Mouse (Mus musculus) forebrain, embryonic 13.5 days (tissue): ENCODE data around the gene Bdkrb2. TPM values are rescaled to one million over a fixed set of nuclear protein-coding genes. Genes with fewer than 3 reads are reported as not detected.

Experiments used
- ATAC-seq: fragments of 200-750 bp; cut with Nextera tagmentation; 2 replicates; pipeline ENCODE4 v1.8.0; 2017
- H3K27ac ChIP-seq: fragments of 300-500 bp; sonication (generic); 2 replicates; pipeline ENCODE4 v1.5.1; 2015; ENCODE audit warnings: inconsistent platforms, mild to moderate bottlenecking, moderate library complexity
- H3K27me3 ChIP-seq: fragments of 300-500 bp; sonication (generic); 2 replicates; pipeline ENCODE4 v1.6.1; 2015; ENCODE audit warnings: mild to moderate bottlenecking, inconsistent platforms
- H3K36me3 ChIP-seq: fragments of 300-500 bp; sonication (generic); 2 replicates; pipeline ENCODE4 v1.6.1; 2015; ENCODE audit warnings: mild to moderate bottlenecking, inconsistent platforms; ENCODE audit not compliant: poor library complexity, severe bottlenecking
- H3K4me1 ChIP-seq: fragments of 300-500 bp; sonication (generic); 2 replicates; pipeline ENCODE4 v1.6.1; 2015; ENCODE audit warnings: inconsistent platforms
- H3K4me2 ChIP-seq: fragments of 300-500 bp; sonication (generic); 2 replicates; pipeline ENCODE4 v1.6.1; 2015; ENCODE audit warnings: inconsistent platforms, mild to moderate bottlenecking, moderate library complexity
- H3K4me3 ChIP-seq: fragments of 300-500 bp; sonication (generic); 2 replicates; pipeline ENCODE4 v1.5.1; 2015; ENCODE audit warnings: mild to moderate bottlenecking, inconsistent platforms
- H3K9ac ChIP-seq: fragments of 300-500 bp; sonication (generic); 2 replicates; pipeline ENCODE4 v1.6.1; 2015; ENCODE audit warnings: mild to moderate bottlenecking, inconsistent platforms
- H3K9me3 ChIP-seq: fragments of 300-500 bp; sonication (generic); replicated peaks from 2 replicates; pipeline ENCODE4 v1.6.1; 2016; ENCODE audit warnings: inconsistent platforms
- WGBS: fragments of 180-500 bp; shearing (Covaris S2); methylation state at CpG from one replicate; pipeline ENCODE4 v1.1.7; 2015; 5-methylcytosine and 5-hydroxymethylcytosine counted together
- polyA plus RNA-seq: library from polyadenylated mRNA; unstranded; fragments of >200 nt; fragmentation: Nextera tagmentation; extraction: Ambion mirVana; gene quantifications from 2 replicates; pipeline ENCODE4 v1.2.1, GENCODE M21; 2015

The Bdkrb2 gene
- polyA plus RNA-seq, 1 experiment from 2014 or later = 0.21 TPM

GRCm38 (mm10) chr12:105634374-105635067 is 71.5 kb downstream of the Bdkrb2 start:
- Histone ChIP-seq H3K27ac (no peak overlapping the region), H3K9ac (no peak overlapping the region), H3K4me1 (no peaks in the 10 kb centered on the region), H3K36me3 (peaks cover 77% of the 10 kb centered on the region), H3K4me3 (no peak overlapping the region), H3K27me3 (no peaks in the 10 kb centered on the region), H3K9me3 (no peaks in the 10 kb centered on the region), H3K4me2 (no peak overlapping the region)
- WGBS = 94% methylated on average over 13 of the region's 13 CpGs
- no peak for ATAC-seq

GRCm38 (mm10) chr12:105636551-105636950 is 73.5 kb downstream of the Bdkrb2 start:
- Histone ChIP-seq H3K9me3 (no peaks in the 10 kb centered on the region), H3K27ac (no peak overlapping the region), H3K27me3 (no peaks in the 10 kb centered on the region), H3K9ac (no peak overlapping the region), H3K4me3 (no peak overlapping the region), H3K4me2 (no peak overlapping the region), H3K4me1 (no peaks in the 10 kb centered on the region), H3K36me3 (peaks cover 94% of the 10 kb centered on the region)
- WGBS = 87% methylated on average over 9 of the region's 9 CpGs
- ATAC-seq = no peak

GRCm38 (mm10) chr12:105637554-105637953 is 74.5 kb downstream of the Bdkrb2 start:
- no peaks in the 10 kb centered on the region for H3K27me3 ChIP-seq
- H3K36me3 ChIP-seq = peaks cover 98% of the 10 kb centered on the region
- no peak overlapping the region for H3K9ac ChIP-seq
- H3K4me3 ChIP-seq = no peak overlapping the region
- H3K9me3 ChIP-seq = no peaks in the 10 kb centered on the region
- no peak for ATAC-seq
- no peak overlapping the region for H3K4me2 ChIP-seq
- no peaks in the 10 kb centered on the region for H3K4me1 ChIP-seq
- no peak overlapping the region for H3K27ac ChIP-seq
- WGBS = 85% methylated on average over 4 of the region's 4 CpGs

GRCm38 (mm10) chr12:105642770-105643321 is 79.8 kb downstream of the Bdkrb2 start:
- H3K4me3 ChIP-seq = no peak overlapping the region
- ATAC-seq = no peak
- no peak overlapping the region for H3K27ac ChIP-seq
- H3K27me3 ChIP-seq = no peaks in the 10 kb centered on the region
- no peaks in the 10 kb centered on the region for H3K9me3 ChIP-seq
- no peak overlapping the region for H3K4me2 ChIP-seq
- H3K4me1 ChIP-seq = no peaks in the 10 kb centered on the region
- H3K36me3 ChIP-seq = peaks cover 96% of the 10 kb centered on the region
- WGBS = 92% methylated on average over 11 of the region's 11 CpGs
- no peak overlapping the region for H3K9ac ChIP-seq

Other genes with a start within 250 kb of the Bdkrb2 start
- 2.0 and 2.7 TPM in 2 replicates for gene Tunar, start 229.4 kb upstream of the Bdkrb2 start, polyA plus RNA-seq
- 9.1 and 10.3 TPM in 2 replicates for gene D430019H16Rik, start 109.4 kb upstream of the Bdkrb2 start, polyA plus RNA-seq
- gene Bdkrb1, start 39.9 kb downstream of the Bdkrb2 start, polyA plus RNA-seq = not detected in 2 replicates
- gene Gskip, start 121.6 kb downstream of the Bdkrb2 start, polyA plus RNA-seq = 28.9 and 32.2 TPM in 2 replicates
- gene Atg2b, start 122.0 kb downstream of the Bdkrb2 start, polyA plus RNA-seq = 11.5 and 13.0 TPM in 2 replicates
- gene Ak7, start 142.8 kb downstream of the Bdkrb2 start, polyA plus RNA-seq = 1.0 and 1.7 TPM in 2 replicates
- 236 and 250 TPM in 2 replicates for gene Papola, start 221.5 kb downstream of the Bdkrb2 start, polyA plus RNA-seq